Mouse (Mus musculus) cerebellum, adult 2 months (tissue): ENCODE measurements around the gene Myt1.

Source experiments
- CTCF ChIP-seq: fragments of 200-500 bp; IDR thresholded peaks from 2 replicates; pipeline ENCODE4 v1.5.1; 2011; ENCODE audit warnings: low read depth, mild to moderate bottlenecking, control low read depth, low read length, moderate library complexity, borderline replicate concordance; ENCODE audit not compliant: insufficient read depth
- POLR2A ChIP-seq: fragments of 200-500 bp; IDR thresholded peaks from 2 replicates; pipeline ENCODE4 v1.6.1; 2011; ENCODE audit warnings: low read length, control low read depth, borderline replicate concordance; ENCODE audit not compliant: insufficient read depth

GRCm38 (mm10) chr2:181777715-181778114, 14.6 kb downstream of the Myt1 start:
- TF ChIP-seq POLR2A (no peak), CTCF (peak; percentile 10; the same call in 1 of the 2 replicates)
